Mouse (Mus musculus) heart, embryonic 15.5 days (tissue): ENCODE measurements at regions not wholly inside any gene's neighbourhood (a gene's known extent, or its start where the extent isn't known, plus 50 kb on each side); places are given as distances from the start of the nearest gene placed in this dataset.

Source experiments
- ATAC-seq: fragments of 200-750 bp; cut with Nextera tagmentation; replicated peaks from 2 replicates; pipeline ENCODE4 v1.8.0; 2017; ENCODE audit warnings: low read depth, moderate TSS enrichment; ENCODE audit not compliant: insufficient number of reproducible peaks, insufficient read depth, low FRiP score
- H3K27ac ChIP-seq: fragments of 300-500 bp; sonication (generic); 2 replicates; pipeline ENCODE4 v1.5.1; 2015; ENCODE audit warnings: mild to moderate bottlenecking, inconsistent platforms
- H3K27me3 ChIP-seq: fragments of 300-500 bp; sonication (generic); 2 replicates; pipeline ENCODE4 v1.6.1; 2015; ENCODE audit warnings: inconsistent platforms
- H3K36me3 ChIP-seq: fragments of 300-500 bp; sonication (generic); 2 replicates; pipeline ENCODE4 v1.6.1; 2015; ENCODE audit warnings: mild to moderate bottlenecking, inconsistent platforms
- H3K4me1 ChIP-seq: fragments of 300-500 bp; sonication (generic); replicated peaks from 2 replicates; pipeline ENCODE4 v1.6.1; 2015; ENCODE audit warnings: inconsistent platforms
- H3K4me2 ChIP-seq: fragments of 300-500 bp; sonication (generic); 2 replicates; pipeline ENCODE4 v1.6.1; 2015; ENCODE audit warnings: inconsistent platforms, mild to moderate bottlenecking, moderate library complexity
- H3K4me3 ChIP-seq: fragments of 300-500 bp; sonication (generic); 2 replicates; pipeline ENCODE4 v1.5.1; 2015; ENCODE audit warnings: mild to moderate bottlenecking, inconsistent platforms
- H3K9ac ChIP-seq: fragments of 300-500 bp; sonication (generic); 2 replicates; pipeline ENCODE4 v1.6.1; 2015; ENCODE audit warnings: mild to moderate bottlenecking, inconsistent platforms
- H3K9me3 ChIP-seq: fragments of 300-500 bp; sonication (generic); replicated peaks from 2 replicates; pipeline ENCODE4 v1.6.1; 2016; ENCODE audit warnings: inconsistent platforms
- WGBS: fragments of 180-500 bp; shearing (Covaris S2); methylation state at CpG from one replicate; pipeline ENCODE4 v1.1.7; 2015; ENCODE audit warnings: mixed read lengths; 5-methylcytosine and 5-hydroxymethylcytosine counted together

DNA sequence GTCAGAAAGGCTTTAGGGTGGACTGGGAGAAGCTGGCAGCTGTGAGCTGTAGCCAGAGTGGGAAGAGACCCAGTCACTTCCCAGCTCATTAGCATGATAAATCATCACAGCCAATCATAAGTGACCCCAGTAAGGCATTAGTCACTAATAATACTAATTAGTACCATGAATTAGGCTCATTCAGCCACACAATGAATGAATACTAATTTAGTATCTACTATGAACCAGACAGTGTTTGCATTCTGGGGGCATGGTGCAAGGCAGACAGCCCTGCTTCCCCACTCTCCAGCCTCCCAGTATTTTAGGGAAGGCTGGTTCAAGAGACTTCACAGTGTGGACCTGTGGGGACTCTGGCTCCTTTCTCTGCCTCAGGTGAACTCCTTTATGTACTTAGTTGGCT is 523.7 kb downstream of the Tbc1d22a start:
- ATAC-seq: no peak
- no peaks in the 10 kb centered on the region for H3K4me1 ChIP-seq
- H3K4me3 ChIP-seq: no peak overlapping the region
- H3K27ac ChIP-seq: no peak overlapping the region
- no peak overlapping the region for H3K9ac ChIP-seq
- H3K27me3 ChIP-seq: no peaks in the 10 kb centered on the region
- H3K36me3 ChIP-seq: no peaks in the 10 kb centered on the region
- no peaks in the 10 kb centered on the region for H3K9me3 ChIP-seq
- H3K4me2 ChIP-seq: no peak overlapping the region

DNA sequence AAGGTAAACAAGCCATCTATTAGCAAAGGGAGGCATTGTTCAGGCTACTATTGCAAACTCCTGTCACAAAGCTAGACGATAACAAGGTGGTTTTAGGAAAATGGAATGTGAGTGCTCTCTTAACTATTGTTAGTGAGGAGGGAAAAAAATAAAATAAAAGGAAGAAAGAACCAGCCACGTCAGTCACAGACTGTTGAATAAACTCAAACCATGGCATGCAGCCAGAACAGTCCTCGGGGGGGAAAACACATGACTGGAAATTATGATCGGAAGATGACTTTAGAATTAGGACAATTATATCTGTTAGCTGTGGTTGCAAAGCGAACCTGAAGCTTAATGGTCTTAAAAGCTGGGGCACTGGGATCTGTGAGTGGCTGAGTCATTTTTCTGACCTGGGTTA is 524.1 kb downstream of the Tbc1d22a start:
- Histone ChIP-seq H3K36me3 (no peaks in the 10 kb centered on the region), H3K27ac (no peak overlapping the region), H3K4me2 (no peak overlapping the region), H3K4me1 (no peaks in the 10 kb centered on the region), H3K4me3 (no peak overlapping the region), H3K9me3 (no peaks in the 10 kb centered on the region), H3K27me3 (no peaks in the 10 kb centered on the region), H3K9ac (no peak overlapping the region)
- no peak for ATAC-seq
- 54% methylated on average over 5 of the region's 5 CpGs for WGBS

DNA sequence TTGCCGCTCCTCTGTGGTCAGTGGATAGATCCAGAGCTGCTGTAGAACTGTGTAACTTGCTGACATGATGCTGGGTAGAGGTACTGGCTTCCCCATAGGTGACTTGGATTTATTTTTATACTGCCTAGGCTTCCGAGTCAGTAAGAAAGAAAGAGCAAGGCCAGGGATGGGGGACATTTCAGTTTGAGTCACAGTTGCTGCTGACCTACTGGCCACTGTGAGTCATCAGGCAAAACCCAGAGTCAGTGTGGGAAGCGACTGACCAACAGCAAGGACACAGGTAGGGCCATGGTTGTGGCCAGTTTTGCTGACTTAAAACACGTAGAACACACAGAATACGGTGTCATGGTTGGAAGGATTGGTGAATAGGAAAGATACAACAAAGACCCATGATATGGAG is 524.5 kb downstream of the Tbc1d22a start:
- no peak overlapping the region for H3K4me3 ChIP-seq
- H3K9ac ChIP-seq: no peak overlapping the region
- H3K36me3 ChIP-seq: no peaks in the 10 kb centered on the region
- no peak overlapping the region for H3K4me2 ChIP-seq
- no peaks in the 10 kb centered on the region for H3K9me3 ChIP-seq
- H3K27me3 ChIP-seq: no peaks in the 10 kb centered on the region
- WGBS: 78% methylated on average over 5 of the region's 5 CpGs
- no peak overlapping the region for H3K27ac ChIP-seq
- no peaks in the 10 kb centered on the region for H3K4me1 ChIP-seq
- no peak for ATAC-seq

DNA sequence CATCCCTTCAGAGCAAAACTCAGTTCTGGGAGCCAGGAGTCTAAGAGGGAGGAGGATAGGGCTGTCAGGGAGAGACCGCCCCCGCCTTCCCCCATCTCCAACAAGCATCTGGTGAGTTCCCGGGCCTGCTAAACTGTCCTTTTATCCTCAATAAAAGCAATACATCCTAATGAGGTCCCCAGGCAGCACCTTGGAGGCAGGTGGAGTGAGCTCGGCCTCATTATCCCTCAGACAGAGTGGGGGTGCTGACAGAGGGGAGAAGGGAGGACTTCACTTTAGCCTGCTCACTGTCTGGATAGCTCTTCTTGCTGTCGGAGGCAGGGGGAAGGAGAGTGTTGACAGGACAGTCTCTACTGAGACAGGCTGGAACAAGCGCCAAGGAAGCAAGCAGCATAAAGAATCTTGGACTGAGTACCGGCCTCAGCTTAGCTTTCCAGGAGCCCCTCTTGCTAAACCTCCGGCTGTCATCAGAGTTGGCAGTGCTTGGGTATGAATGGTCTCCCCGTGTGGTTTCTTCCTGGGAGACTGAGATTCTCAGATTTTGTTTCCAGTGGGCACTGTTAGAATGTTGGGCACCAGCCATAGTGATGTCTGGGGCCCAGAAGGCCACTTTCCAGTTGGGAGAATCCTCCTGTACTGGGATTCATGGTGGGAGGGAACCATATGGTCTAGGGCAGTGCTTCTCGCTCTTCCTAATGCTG is 537.3 kb downstream of the Tbc1d22a start:
- WGBS: 38% methylated on average over 10 of the region's 10 CpGs
- Histone ChIP-seq H3K4me1 (0 out of 2 replicates have a peak, but pooled peaks cover 3% of the 10 kb centered on the region), H3K27ac (no peak overlapping the region), H3K36me3 (no peaks in the 10 kb centered on the region), H3K4me2 (no peak overlapping the region), H3K9ac (no peak overlapping the region), H3K9me3 (no peaks in the 10 kb centered on the region), H3K27me3 (0 out of 2 replicates have a peak, but pooled peaks cover 4% of the 10 kb centered on the region), H3K4me3 (no peak overlapping the region)
- no peak for ATAC-seq

DNA sequence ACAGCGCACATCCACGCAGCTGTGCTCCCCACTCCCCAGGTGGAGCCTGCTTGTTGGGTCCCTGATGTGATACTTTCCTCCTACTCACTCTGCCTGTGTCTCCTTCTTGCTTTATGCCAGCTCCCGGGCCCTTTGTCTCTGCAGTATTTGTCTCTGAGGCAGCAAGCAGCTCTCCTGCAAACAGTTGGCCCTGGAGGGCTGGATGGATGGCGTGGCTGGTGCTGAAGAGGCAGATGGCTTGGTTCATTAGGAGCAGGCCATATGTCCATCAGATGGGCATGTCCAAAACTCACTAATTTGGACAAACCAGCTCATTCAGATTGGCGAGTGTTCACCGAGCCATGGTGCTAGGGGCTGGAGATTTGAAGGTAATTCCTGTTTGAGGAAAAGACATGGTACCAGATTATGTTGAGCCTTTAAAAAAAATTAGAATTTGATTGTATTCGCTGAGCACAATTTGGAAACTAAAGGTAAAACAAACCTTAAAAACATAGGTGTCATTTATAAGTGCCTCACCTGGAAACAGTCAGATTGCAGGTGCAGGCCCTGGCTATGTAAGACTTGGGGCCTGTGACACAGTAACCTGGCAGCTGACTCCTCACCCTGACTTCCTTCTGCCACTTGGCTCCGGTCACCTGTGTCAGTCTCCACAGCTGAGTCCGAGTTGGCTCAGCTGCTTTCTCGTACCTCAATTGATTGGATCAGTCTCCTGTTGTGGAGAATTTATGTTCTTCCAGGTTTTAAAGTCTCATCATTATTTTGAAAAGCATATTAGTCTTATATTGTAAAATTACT is 549.5 kb downstream of the Tbc1d22a start:
- 86% methylated on average over 10 of the region's 10 CpGs for WGBS
- no peak overlapping the region for H3K27ac ChIP-seq

DNA sequence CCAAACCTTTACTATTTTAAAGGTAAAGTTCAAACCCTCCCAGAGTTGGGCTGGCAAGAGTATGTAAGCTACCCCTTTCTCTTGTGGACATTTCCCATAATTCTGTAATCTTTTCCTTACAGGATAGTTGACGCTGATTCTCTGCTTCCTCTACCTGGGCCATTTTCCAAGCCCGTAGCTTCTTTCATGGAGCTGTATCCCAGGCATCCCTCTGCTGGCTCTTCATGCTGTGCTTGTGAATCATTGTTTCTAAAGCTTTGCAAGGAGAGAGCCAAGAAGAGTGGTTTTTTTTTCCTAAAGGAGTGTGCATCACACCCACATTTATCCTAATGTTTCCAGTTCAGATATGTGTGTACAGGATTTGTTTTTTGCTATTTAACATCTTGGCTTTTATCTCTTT is 553.4 kb downstream of the Tbc1d22a start:
- Histone ChIP-seq H3K4me3 (no peak overlapping the region), H3K9ac (no peak overlapping the region), H3K27me3 (no peaks in the 10 kb centered on the region), H3K9me3 (no peaks in the 10 kb centered on the region), H3K36me3 (no peaks in the 10 kb centered on the region), H3K4me1 (no peaks in the 10 kb centered on the region), H3K27ac (no peak overlapping the region), H3K4me2 (no peak overlapping the region)
- WGBS: 72% methylated on average over 2 of the region's 2 CpGs
- ATAC-seq: no peak

More for the DNA sequence above, 549.5 kb downstream of the Tbc1d22a start:
- Histone ChIP-seq H3K9me3 (no peaks in the 10 kb centered on the region), H3K4me1 (no peaks in the 10 kb centered on the region), H3K36me3 (no peaks in the 10 kb centered on the region), H3K9ac (no peak overlapping the region), H3K4me2 (no peak overlapping the region), H3K4me3 (no peak overlapping the region), H3K27me3 (no peaks in the 10 kb centered on the region)
- ATAC-seq: no peak

DNA sequence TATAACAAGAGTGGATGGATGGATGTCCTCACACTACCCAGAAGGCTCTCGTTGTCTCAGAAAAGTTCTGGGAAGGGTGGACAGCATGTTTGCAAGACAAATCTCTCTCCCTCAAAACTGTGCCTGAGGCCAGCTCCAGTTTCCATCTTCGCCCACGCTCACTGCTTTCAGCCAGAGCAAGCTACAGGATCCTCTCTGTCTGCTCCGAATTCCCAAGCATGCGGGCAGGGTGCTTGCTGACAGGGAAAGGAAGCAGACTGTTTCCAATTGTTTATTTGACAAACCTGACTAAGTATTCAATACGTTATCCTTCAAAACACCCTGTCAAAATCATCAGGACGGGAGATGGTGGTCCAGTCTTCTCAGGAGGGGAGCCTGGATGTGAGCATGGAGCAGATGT is 558.8 kb downstream of the Tbc1d22a start:
- no peak overlapping the region for H3K4me2 ChIP-seq
- no peaks in the 10 kb centered on the region for H3K9me3 ChIP-seq
- no peaks in the 10 kb centered on the region for H3K36me3 ChIP-seq
- H3K27me3 ChIP-seq: no peaks in the 10 kb centered on the region
- ATAC-seq: no peak
- no peaks in the 10 kb centered on the region for H3K4me1 ChIP-seq
- no peak overlapping the region for H3K4me3 ChIP-seq
- 55% methylated on average over 7 of the region's 7 CpGs for WGBS
- no peak overlapping the region for H3K9ac ChIP-seq
- H3K27ac ChIP-seq: no peak overlapping the region

DNA sequence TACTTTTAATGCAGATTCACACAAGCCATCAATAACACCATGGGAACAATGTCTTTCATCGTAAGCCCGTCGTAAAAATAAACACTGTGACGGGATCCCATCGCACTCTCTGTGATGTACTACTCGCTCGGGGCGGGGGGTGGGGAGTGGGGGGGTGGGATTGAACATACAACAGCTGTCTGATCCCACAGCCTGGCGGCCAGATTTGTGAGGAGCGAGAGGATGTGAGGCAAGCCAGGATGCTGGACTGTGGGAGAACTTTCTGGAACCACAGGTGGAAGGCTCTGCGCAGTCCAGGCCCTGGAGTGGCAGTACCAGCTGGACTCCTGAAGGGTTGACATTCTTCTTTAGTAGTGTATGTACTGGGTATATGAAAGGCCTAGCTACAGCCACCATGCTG is 563.7 kb downstream of the Tbc1d22a start:
- no peaks in the 10 kb centered on the region for H3K36me3 ChIP-seq

DNA sequence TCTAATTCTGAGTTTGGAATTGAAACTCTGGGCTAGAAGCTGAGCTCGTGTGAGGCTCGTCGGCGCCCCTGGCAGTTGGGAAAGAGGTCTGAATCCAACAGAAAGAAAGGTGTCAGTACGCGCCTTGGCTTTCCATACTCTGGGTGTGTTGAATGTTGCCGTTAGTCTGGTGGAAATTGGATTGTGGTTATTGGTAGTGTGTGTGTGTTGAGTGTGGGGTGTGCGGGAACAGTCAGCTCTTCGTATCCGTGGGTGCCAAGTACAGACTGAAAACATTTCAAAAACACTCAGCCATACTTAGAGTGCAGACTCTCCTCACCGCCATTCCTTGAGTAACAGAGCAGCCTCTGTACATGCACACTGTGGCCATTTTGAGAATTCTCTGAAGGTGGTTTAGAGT is 566.9 kb downstream of the Tbc1d22a start:
- 84% methylated on average over 11 of the region's 11 CpGs for WGBS
- Histone ChIP-seq H3K27ac (no peak overlapping the region), H3K9me3 (no peaks in the 10 kb centered on the region), H3K9ac (no peak overlapping the region), H3K36me3 (no peaks in the 10 kb centered on the region), H3K4me2 (no peak overlapping the region), H3K4me3 (no peak overlapping the region), H3K4me1 (no peaks in the 10 kb centered on the region), H3K27me3 (no peaks in the 10 kb centered on the region)
- ATAC-seq: no peak

More for the DNA sequence above, 563.7 kb downstream of the Tbc1d22a start:
- H3K4me2 ChIP-seq: no peak overlapping the region
- no peaks in the 10 kb centered on the region for H3K4me1 ChIP-seq
- H3K9ac ChIP-seq: no peak overlapping the region
- H3K27me3 ChIP-seq: no peaks in the 10 kb centered on the region
- 62% methylated on average over 11 of the region's 11 CpGs for WGBS
- no peaks in the 10 kb centered on the region for H3K9me3 ChIP-seq
- H3K27ac ChIP-seq: no peak overlapping the region
- no peak overlapping the region for H3K4me3 ChIP-seq
- no peak for ATAC-seq

DNA sequence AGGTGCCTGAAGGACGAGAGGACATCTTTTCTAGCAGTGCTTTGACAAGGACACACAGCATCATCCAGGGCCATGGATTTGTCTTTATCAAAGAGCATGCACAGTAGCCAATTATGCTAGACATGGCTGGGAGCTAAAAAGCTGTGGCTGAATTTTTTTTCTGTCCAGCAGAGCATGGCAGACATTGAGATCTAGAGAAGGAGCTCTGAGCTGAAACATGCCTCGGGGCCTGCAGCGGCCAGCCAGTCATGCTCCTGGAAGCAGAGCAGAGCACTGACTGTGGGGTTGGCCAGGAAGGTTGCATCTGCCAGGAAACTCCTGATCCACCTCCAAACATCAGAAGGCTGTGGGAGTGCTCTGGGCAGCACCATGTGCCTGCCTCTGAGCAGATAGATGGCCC is 580.5 kb downstream of the Tbc1d22a start:
- ATAC-seq: no peak
- no peaks in the 10 kb centered on the region for H3K4me1 ChIP-seq
- H3K27ac ChIP-seq: no peak overlapping the region
- no peak overlapping the region for H3K9ac ChIP-seq
- 56% methylated on average over 3 of the region's 3 CpGs for WGBS
- no peaks in the 10 kb centered on the region for H3K9me3 ChIP-seq
- H3K4me3 ChIP-seq: no peak overlapping the region
- no peaks in the 10 kb centered on the region for H3K27me3 ChIP-seq
- no peak overlapping the region for H3K4me2 ChIP-seq
- H3K36me3 ChIP-seq: no peaks in the 10 kb centered on the region

DNA sequence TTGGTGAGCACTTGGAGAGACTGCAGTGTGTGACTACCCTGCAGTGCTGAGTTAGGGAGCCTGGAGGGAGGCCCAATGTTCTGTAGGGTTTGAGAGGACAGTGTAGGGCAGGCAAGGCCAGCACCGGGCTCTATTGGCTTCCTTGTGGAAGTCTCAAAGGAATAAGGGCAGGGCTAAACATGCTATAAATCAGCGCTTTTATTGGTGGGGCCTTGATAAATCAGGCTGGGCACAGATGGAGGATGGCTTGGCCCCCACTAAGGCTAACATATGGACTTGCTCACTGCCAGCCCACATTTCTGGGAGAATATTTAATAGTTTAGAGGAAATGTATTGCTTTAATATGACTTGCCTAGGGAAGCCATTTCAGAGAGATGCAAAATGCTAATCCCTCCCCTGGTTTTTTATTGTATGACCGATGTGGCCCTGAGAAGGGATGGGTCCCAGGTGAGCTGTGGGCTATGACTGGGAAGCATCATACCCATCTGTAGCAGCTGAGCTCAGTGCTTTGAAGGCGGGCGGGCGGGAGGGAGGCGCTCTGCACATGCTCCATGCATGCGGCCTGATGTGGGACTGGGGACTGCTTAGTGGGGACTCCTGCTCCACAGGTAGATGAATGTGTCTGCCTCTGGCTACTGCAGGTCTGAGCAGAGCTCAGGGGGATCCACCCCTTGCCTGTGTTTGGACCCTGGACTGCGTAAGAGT is 584.4 kb downstream of the Tbc1d22a start:
- no peak overlapping the region for H3K4me2 ChIP-seq

More for the DNA sequence above, 584.4 kb downstream of the Tbc1d22a start:
- 88% methylated on average over 9 of the region's 9 CpGs for WGBS
- Histone ChIP-seq H3K9me3 (no peaks in the 10 kb centered on the region), H3K4me3 (no peak overlapping the region), H3K27me3 (no peaks in the 10 kb centered on the region), H3K9ac (no peak overlapping the region), H3K36me3 (no peaks in the 10 kb centered on the region), H3K27ac (no peak overlapping the region), H3K4me1 (no peaks in the 10 kb centered on the region)
- ATAC-seq: no peak
